Mouse (Mus musculus) embryonic facial prominence, embryonic 11.5 days (tissue): Measurements from ENCODE around the gene Gatb. TPM values are rescaled to one million over a fixed set of nuclear protein-coding genes. Genes with fewer than 3 reads are reported as not detected.

ENCODE experiments used
- ATAC-seq: fragments of 200-750 bp; cut with Nextera tagmentation; replicated peaks from 2 replicates; pipeline ENCODE4 v1.8.0; 2017; ENCODE audit warnings: low read depth; ENCODE audit not compliant: insufficient number of reproducible peaks, low FRiP score, low TSS enrichment
- DNase-seq: peaks from one replicate; pipeline ENCODE4 v3.0.0-alpha.2; 2015; ENCODE audit warnings: low spot score
- H3K27ac ChIP-seq: fragments of 300-500 bp; sonication (generic); replicated peaks from 2 replicates; pipeline ENCODE4 v1.5.1; 2014; ENCODE audit warnings: mild to moderate bottlenecking, low read depth, low read length, control low read depth
- H3K27me3 ChIP-seq: fragments of 300-500 bp; sonication (generic); 2 replicates; pipeline ENCODE4 v1.6.1; 2014; ENCODE audit warnings: mild to moderate bottlenecking, low read length, moderate library complexity, mixed read lengths; ENCODE audit not compliant: control insufficient read depth, insufficient read depth
- H3K36me3 ChIP-seq: fragments of 300-500 bp; sonication (generic); replicated peaks from 2 replicates; pipeline ENCODE4 v1.6.1; 2014; ENCODE audit warnings: low read depth, mild to moderate bottlenecking, low read length, moderate library complexity, mixed read lengths; ENCODE audit not compliant: control insufficient read depth, insufficient read depth
- H3K4me1 ChIP-seq: fragments of 300-500 bp; sonication (generic); 2 replicates; pipeline ENCODE4 v1.6.1; 2014; ENCODE audit warnings: low read length, mixed read lengths; ENCODE audit not compliant: control insufficient read depth, insufficient read depth
- H3K4me2 ChIP-seq: fragments of 300-500 bp; sonication (generic); 2 replicates; pipeline ENCODE4 v1.6.1; 2014; ENCODE audit warnings: low read depth, mild to moderate bottlenecking, control low read depth, low read length, moderate library complexity
- H3K4me3 ChIP-seq: fragments of 300-500 bp; sonication (generic); 2 replicates; pipeline ENCODE4 v1.5.1; 2014; ENCODE audit warnings: low read depth, low read length, control low read depth
- H3K9ac ChIP-seq: fragments of 300-500 bp; sonication (generic); replicated peaks from 2 replicates; pipeline ENCODE4 v1.6.1; 2014; ENCODE audit warnings: mild to moderate bottlenecking, control low read depth, low read length
- H3K9me3 ChIP-seq: fragments of 300-500 bp; sonication (generic); replicated peaks from 2 replicates; pipeline ENCODE4 v1.6.1; 2016; ENCODE audit warnings: mild to moderate bottlenecking, low read length, inconsistent platforms, mixed read lengths; ENCODE audit not compliant: control insufficient read depth
- WGBS: fragments of 180-500 bp; shearing (Covaris S2); extraction: QIAGEN DNeasy Blood & Tissue Kit; methylation state at CpG from one replicate; pipeline ENCODE4 v1.1.7; 2014; 5-methylcytosine and 5-hydroxymethylcytosine counted together
- polyA plus RNA-seq: library from polyadenylated mRNA; unstranded; fragments of >200 nt; fragmentation: Nextera tagmentation; extraction: Ambion mirVana; gene quantifications from 2 replicates; pipeline ENCODE4 v1.2.1, GENCODE M21; 2014

Gatb gene
- polyA plus RNA-seq, 1 experiment from 2014 or later = 28.0 TPM

- no peaks in the 10 kb centered on the region for H3K9me3 ChIP-seq
- no peaks in the 10 kb centered on the region for H3K36me3 ChIP-seq
- peak; percentile 18 for DNase-seq
- no peaks in the 10 kb centered on the region for H3K4me1 ChIP-seq
- H3K27me3 ChIP-seq = no peaks in the 10 kb centered on the region
- H3K27ac ChIP-seq = no peak overlapping the region
- H3K4me3 ChIP-seq = no peak overlapping the region
- H3K9ac ChIP-seq = no peak overlapping the region
- 0 out of 2 replicates have a peak, but pooled peaks have one; percentile 23 for ATAC-seq
- no peak overlapping the region for H3K4me2 ChIP-seq
- 12% methylated on average over 3 of the region's 3 CpGs for WGBS
Observed at GRCm38 (mm10) chr3:85601841-85602305, 28.0 kb downstream of the Gatb start.

GRCm38 (mm10) chr3:85603811-85604210 is 29.9 kb downstream of the Gatb start:
- Histone ChIP-seq H3K4me2 (no peak overlapping the region), H3K36me3 (no peaks in the 10 kb centered on the region), H3K27ac (no peak overlapping the region), H3K4me3 (no peak overlapping the region), H3K4me1 (no peaks in the 10 kb centered on the region), H3K9ac (no peak overlapping the region), H3K27me3 (no peaks in the 10 kb centered on the region), H3K9me3 (no peaks in the 10 kb centered on the region)
- ATAC-seq (no peak), DNase-seq (no peak)
- WGBS = 86% methylated on average over 1 of the region's 1 CpGs

- no peaks in the 10 kb centered on the region for H3K36me3 ChIP-seq
- no peak overlapping the region for H3K27ac ChIP-seq
- H3K4me1 ChIP-seq = no peaks in the 10 kb centered on the region
- H3K27me3 ChIP-seq = no peaks in the 10 kb centered on the region
- H3K4me3 ChIP-seq = no peak overlapping the region
- WGBS = 82% methylated on average over 3 of the region's 3 CpGs
- H3K9ac ChIP-seq = no peak overlapping the region
- H3K4me2 ChIP-seq = no peak overlapping the region
- no peaks in the 10 kb centered on the region for H3K9me3 ChIP-seq
- no peak for DNase-seq
- no peak for ATAC-seq
Observed at GRCm38 (mm10) chr3:85606912-85607311, 33.0 kb downstream of the Gatb start.

- H3K4me1 ChIP-seq = no peaks in the 10 kb centered on the region
- no peak overlapping the region for H3K9ac ChIP-seq
- no peak overlapping the region for H3K4me2 ChIP-seq
- H3K27me3 ChIP-seq = no peaks in the 10 kb centered on the region
- H3K4me3 ChIP-seq = no peak overlapping the region
- WGBS = 97% methylated on average over 2 of the region's 2 CpGs
- H3K9me3 ChIP-seq = no peaks in the 10 kb centered on the region
- no peak overlapping the region for H3K27ac ChIP-seq
- DNase-seq (no peak), ATAC-seq (no peak)
- H3K36me3 ChIP-seq = no peaks in the 10 kb centered on the region
Observed at GRCm38 (mm10) chr3:85607753-85608152, 33.8 kb downstream of the Gatb start.

GRCm38 (mm10) chr3:85616389-85616788 is 42.5 kb downstream of the Gatb start:
- Histone ChIP-seq H3K36me3 (no peaks in the 10 kb centered on the region; the same call in 1 of the 2 replicates), H3K4me1 (no peaks in the 10 kb centered on the region), H3K4me3 (no peak overlapping the region), H3K27ac (no peak overlapping the region), H3K9me3 (no peaks in the 10 kb centered on the region), H3K27me3 (no peaks in the 10 kb centered on the region), H3K4me2 (no peak overlapping the region), H3K9ac (no peak overlapping the region)
- WGBS = 87% methylated on average over 1 of the region's 1 CpGs
- ATAC-seq (no peak), DNase-seq (no peak)

GRCm38 (mm10) chr3:85618885-85619284 is 45.0 kb downstream of the Gatb start:
- no peak overlapping the region for H3K4me2 ChIP-seq
- no peaks in the 10 kb centered on the region for H3K9me3 ChIP-seq
- no peak overlapping the region for H3K4me3 ChIP-seq
- 82% methylated on average over 6 of the region's 6 CpGs for WGBS
- no peak overlapping the region for H3K27ac ChIP-seq
- DNase-seq = no peak
- no peaks in the 10 kb centered on the region for H3K27me3 ChIP-seq
- ATAC-seq = no peak
- H3K9ac ChIP-seq = no peak overlapping the region
- H3K36me3 ChIP-seq = no peaks in the 10 kb centered on the region; the same call in 1 of the 2 replicates
- H3K4me1 ChIP-seq = no peaks in the 10 kb centered on the region

GRCm38 (mm10) chr3:85619345-85619744 is 45.4 kb downstream of the Gatb start:
- Histone ChIP-seq H3K4me3 (no peak overlapping the region), H3K36me3 (no peaks in the 10 kb centered on the region; the same call in 1 of the 2 replicates), H3K4me2 (no peak overlapping the region), H3K27me3 (no peaks in the 10 kb centered on the region), H3K9me3 (no peaks in the 10 kb centered on the region), H3K9ac (no peak overlapping the region), H3K27ac (no peak overlapping the region), H3K4me1 (no peaks in the 10 kb centered on the region)
- WGBS = 88% methylated on average over 5 of the region's 5 CpGs
- ATAC-seq = no peak
- DNase-seq = no peak

- WGBS = 97% methylated on average over 1 of the region's 1 CpGs
- Histone ChIP-seq H3K27me3 (no peaks in the 10 kb centered on the region), H3K4me2 (no peak overlapping the region), H3K9ac (no peak overlapping the region), H3K4me1 (no peaks in the 10 kb centered on the region), H3K4me3 (no peak overlapping the region), H3K9me3 (no peaks in the 10 kb centered on the region), H3K36me3 (no peaks in the 10 kb centered on the region; the same call in 1 of the 2 replicates), H3K27ac (no peak overlapping the region)
- DNase-seq (no peak), ATAC-seq (no peak)
Observed at GRCm38 (mm10) chr3:85619751-85620150, 45.8 kb downstream of the Gatb start.
